8 mouse cellular contexts compared by ENCODE assay signal in the genomic region with DNA sequence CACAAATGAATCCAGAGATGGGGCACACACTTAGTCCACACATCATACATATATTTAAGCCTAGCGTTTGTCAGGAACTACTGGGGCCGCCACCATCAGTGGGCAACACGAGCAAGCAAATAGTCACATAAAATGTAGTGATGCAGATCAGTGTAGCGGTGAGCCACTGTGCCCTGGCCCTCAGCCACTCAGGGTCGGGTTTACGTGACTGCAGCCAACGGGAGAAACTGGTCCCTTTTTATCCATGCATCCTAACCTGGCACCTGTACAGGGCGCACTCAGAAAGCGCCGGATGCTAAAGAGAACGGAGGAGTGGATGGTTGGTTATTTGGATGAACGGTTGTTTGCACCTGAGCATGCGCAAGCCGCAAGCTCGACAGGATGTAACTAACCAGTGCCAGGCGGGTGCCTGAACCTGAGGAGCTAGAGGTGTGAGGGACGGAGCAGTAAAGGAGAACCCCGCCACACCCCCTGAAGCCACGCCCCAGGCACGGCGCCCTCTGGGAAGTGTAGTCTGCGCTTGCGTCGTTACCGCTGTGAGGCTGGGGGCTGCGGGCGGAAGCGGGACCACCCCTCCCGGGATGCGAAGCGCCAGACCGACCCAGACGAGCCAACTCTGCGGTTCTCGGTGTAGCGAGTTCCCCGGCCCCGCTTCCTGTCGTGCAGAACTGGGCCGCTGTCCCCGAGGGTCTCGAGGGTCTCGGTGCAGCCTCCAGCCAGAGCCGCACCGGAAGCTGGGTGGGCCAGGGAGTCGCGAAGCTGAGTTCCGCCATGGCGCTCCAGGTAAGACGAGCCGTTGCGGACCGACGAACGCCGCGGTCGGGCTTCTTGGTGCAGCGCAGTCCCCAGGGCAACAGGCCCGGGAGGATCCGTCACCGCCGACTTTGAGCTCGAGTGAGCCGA. TPM values are rescaled to one million over a fixed set of nuclear protein-coding genes. Genes with fewer than 3 reads are reported as not detected.
DNase-seq lines count a peak whose midpoint lies in the region; ATAC-seq and TF ChIP-seq lines count a peak whose summit lies in the region.

Gene Krba1 (plus strand): TSS at position 482 of the 903 bp plus-strand sequence.

- peak; percentile 88 for DNase-seq in T-cell, adult 2 months (ENCODE audit: low spot score)
- peak; percentile 97 to 98 for DNase-seq in cerebellum, postnatal 14 days
- DNase-seq in frontal cortex, postnatal 14 days (ENCODE audit: low spot score in 2 of 2), result peak; percentile 78 to 84
- DNase-seq in layer of hippocampus, postnatal 10 days (ENCODE audit: low spot score in 2 of 2), result peak; percentile 88 to 92
- DNase-seq in lung, postnatal 0 days (ENCODE audit: low spot score), result peak; percentile 90
- peak; percentile 68 for DNase-seq in ovary, postnatal 14 days (ENCODE audit: low spot score)
- DNase-seq in thymus, postnatal 14 days, result peak; percentile 97

- peak within 1 kb of the TSS; percentile 71 for H3K4me3 ChIP-seq in hindbrain, embryonic 12.5 days
- H3K4me3 ChIP-seq in lung, postnatal 0 days (ENCODE audit: low read depth, low read length), result peak within 1 kb of the TSS; percentile 87

- TF ChIP-seq EP300 in lung, postnatal 0 days (IDR thresholded peaks at IDR 0.05), result no peak

- 1% methylated on average over 65 of the region's 65 CpGs for WGBS in hindbrain, embryonic 12.5 days
- WGBS in lung, postnatal 0 days, result 1% methylated on average over 64 of the region's 65 CpGs

- H3K4me1 ChIP-seq in hindbrain, embryonic 12.5 days, result peaks cover 17% of the 10 kb centered on the region
- peaks cover 5% of the 10 kb centered on the region; the same call in 1 of the 2 replicates for H3K4me1 ChIP-seq in lung, postnatal 0 days (ENCODE audit: insufficient read depth, low read depth, low read length)

- peak within 1 kb of the TSS; percentile 70 for H3K27ac ChIP-seq in hindbrain, embryonic 12.5 days
- peak within 1 kb of the TSS; percentile 79 for H3K27ac ChIP-seq in lung, postnatal 0 days (ENCODE audit: low read length)

- H3K4me2 ChIP-seq in hindbrain, embryonic 12.5 days (replicated peaks), result peak within 1 kb of the TSS; percentile 68
- H3K4me2 ChIP-seq in lung, postnatal 0 days (replicated peaks; ENCODE audit: low read depth, low read length), result peak within 1 kb of the TSS; percentile 86

- no peaks in the 10 kb centered on the region for H3K27me3 ChIP-seq in hindbrain, embryonic 12.5 days
- H3K27me3 ChIP-seq in lung, postnatal 0 days (replicated peaks; ENCODE audit: insufficient read depth, low read length), result no peaks in the 10 kb centered on the region

- TF ChIP-seq CTCF in lung, postnatal 0 days (IDR thresholded peaks at IDR 0.05), result 0 out of 2 replicates have a peak, but pooled peaks have one; percentile 1

- no peaks in the 10 kb centered on the region for H3K36me3 ChIP-seq in hindbrain, embryonic 12.5 days
- H3K36me3 ChIP-seq in lung, postnatal 0 days (ENCODE audit: insufficient read depth, low read length), result no peaks in the 10 kb centered on the region

- no peaks in the 10 kb centered on the region for H3K9me3 ChIP-seq in hindbrain, embryonic 12.5 days (replicated peaks)
- no peaks in the 10 kb centered on the region for H3K9me3 ChIP-seq in lung, postnatal 0 days (ENCODE audit: low read length)

- peak; percentile 97 for ATAC-seq in hindbrain, embryonic 12.5 days (ENCODE audit: low FRiP score)
- peak; percentile 95 for ATAC-seq in lung, postnatal 0 days

- peak within 1 kb of the TSS; percentile 82 for H3K9ac ChIP-seq in hindbrain, embryonic 12.5 days
- peak within 1 kb of the TSS; percentile 81 for H3K9ac ChIP-seq in lung, postnatal 0 days (replicated peaks; ENCODE audit: low read depth)

RNA-seq across cellular contexts. Expression of gene Krba1, which starts in this region (rescaled TPM):
- polyA plus RNA-seq in hindbrain, embryonic 12.5 days (2016; fragmentation: Nextera tagmentation; extraction: Ambion mirVana), result 29.9 and 32.4 TPM in 2 replicates
- 10 to 100 TPM; 43.0 to 54.4 TPM for total RNA-seq in layer of hippocampus, postnatal 10 days (2021)
- polyA plus RNA-seq in lung, postnatal 0 days (2015; fragmentation: Nextera tagmentation; extraction: Ambion mirVana), result 7.6 and 8.4 TPM in 2 replicates

Comparison
In these comparisons a context has a peak if more than half of its experiments do, and no peak if none do; other contexts are left out.
1. Peak in every context shown above with its lines: DNase-seq, ATAC-seq, H3K4me3 ChIP-seq and H3K27ac ChIP-seq.